Mouse (Mus musculus) megakaryocyte, embryonic 14.5 days (primary cell): ENCODE results near the gene Rasa3.

Experiments
- FLI1 ChIP-seq: IDR thresholded peaks from 2 replicates; pipeline ENCODE4 v1.6.1; 2012; ENCODE audit warnings: low read length, inconsistent platforms, mixed read lengths
- GATA1 ChIP-seq: IDR thresholded peaks from 3 replicates; pipeline ENCODE4 v1.6.1; 2012; ENCODE audit warnings: mixed read lengths, low read length, inconsistent platforms, borderline replicate concordance

DNA sequence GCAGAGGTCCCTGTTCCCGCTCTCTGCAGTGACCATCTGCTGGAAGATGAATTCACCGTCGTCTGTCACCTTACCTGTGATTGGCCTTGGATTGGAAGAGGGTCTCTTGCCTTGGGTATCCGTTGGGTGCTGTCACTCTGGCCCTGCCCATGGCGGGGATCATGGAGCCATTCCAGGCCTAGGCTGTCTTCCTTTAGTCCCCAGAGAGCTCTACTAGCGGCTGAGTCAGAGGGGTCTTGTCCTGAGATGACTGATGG lies 125.9 kb downstream of the Rasa3 start:
- TF ChIP-seq GATA1 (no peak), FLI1 (no peak)
